ENCODE assay signal across 11 mouse cellular contexts in the genomic region with DNA sequence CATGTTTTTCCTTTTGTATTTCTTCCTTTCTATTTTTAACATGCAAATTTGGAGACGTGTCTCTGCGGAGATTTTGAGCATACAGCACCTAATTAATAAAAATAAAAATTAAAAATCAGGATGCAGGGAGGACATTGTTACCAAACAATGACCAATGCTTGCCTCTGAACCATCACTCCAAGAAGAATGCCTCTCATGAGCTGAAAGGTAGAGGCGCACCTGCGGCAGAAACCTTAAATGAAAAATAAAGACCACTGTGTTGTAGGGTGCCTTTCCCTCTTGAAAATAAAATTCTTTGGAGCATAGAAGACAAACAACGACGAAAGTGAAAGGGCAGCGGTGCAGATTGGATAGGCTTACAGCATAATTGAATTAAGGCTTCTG.
A peak's percentile ranks its signal among the peaks of the same experiment; 100 is the strongest.
DNase-seq lines count a peak whose midpoint lies in the region; ATAC-seq and TF ChIP-seq lines count a peak whose summit lies in the region.
"Had no signal": no experiment of that assay in that cellular context is flagged by ENCODE, and none has a peak within 500 bp of the region (broad histone marks: within the 10 kb centered on the region; RNA-seq: fewer than 3 reads in every experiment).

No protein-coding gene starts in this region.

- ATAC-seq in heart, embryonic 16.5 days (replicated peaks; ENCODE audit: extremely low read depth, insufficient read depth, low FRiP score) = no peak
- ATAC-seq in hindbrain, embryonic 15.5 days (ENCODE audit: low FRiP score, low read depth) = no peak
- peak; percentile 76; the same call in 1 of the 2 replicates for ATAC-seq in midbrain, embryonic 15.5 days (replicated peaks)

- H3K4me1 ChIP-seq in heart, embryonic 16.5 days (ENCODE audit: control insufficient read depth, insufficient read depth, low read length) = no peaks in the 10 kb centered on the region; the same call in 1 of the 2 replicates
- H3K4me1 ChIP-seq in forebrain, embryonic 10.5 days = peaks cover 16% of the 10 kb centered on the region
- H3K4me1 ChIP-seq in hindbrain, embryonic 15.5 days (replicated peaks) = 0 out of 2 replicates have a peak, but pooled peaks cover 9% of the 10 kb centered on the region
- H3K4me1 ChIP-seq in midbrain, embryonic 15.5 days = peaks cover 10% of the 10 kb centered on the region; the same call in 1 of the 2 replicates
- no peaks in the 10 kb centered on the region for H3K4me1 ChIP-seq in kidney, adult 2 months (ENCODE audit: control insufficient read depth, insufficient read depth, low read length)

- no peak overlapping the region for H3K9ac ChIP-seq in heart, embryonic 16.5 days (ENCODE audit: low read length)
- H3K9ac ChIP-seq in hindbrain, embryonic 15.5 days = no peak overlapping the region; the same call in 1 of the 2 replicates
- H3K9ac ChIP-seq in midbrain, embryonic 15.5 days = peak overlapping the region; percentile 31; the same call in 1 of the 2 replicates

- H3K27ac ChIP-seq in heart, embryonic 16.5 days (ENCODE audit: low read length) = no peak overlapping the region
- H3K27ac ChIP-seq in forebrain, embryonic 10.5 days = peak overlapping the region; percentile 79
- H3K27ac ChIP-seq in hindbrain, embryonic 15.5 days (replicated peaks) = no peak overlapping the region
- no peak overlapping the region for H3K27ac ChIP-seq in midbrain, embryonic 15.5 days
- no peak overlapping the region for H3K27ac ChIP-seq in kidney, adult 2 months (ENCODE audit: insufficient read depth, low read depth, low read length)

- H3K36me3 ChIP-seq in heart, embryonic 16.5 days (ENCODE audit: control insufficient read depth, insufficient read depth) = no peaks in the 10 kb centered on the region
- H3K36me3 ChIP-seq in forebrain, embryonic 10.5 days (replicated peaks) = no peaks in the 10 kb centered on the region
- H3K36me3 ChIP-seq in hindbrain, embryonic 15.5 days = no peaks in the 10 kb centered on the region
- no peaks in the 10 kb centered on the region for H3K36me3 ChIP-seq in midbrain, embryonic 15.5 days (replicated peaks)
- no peaks in the 10 kb centered on the region for H3K36me3 ChIP-seq in kidney, adult 2 months (ENCODE audit: control insufficient read depth, insufficient read depth, low read length)

- no peaks in the 10 kb centered on the region for H3K27me3 ChIP-seq in heart, embryonic 16.5 days (ENCODE audit: control insufficient read depth, insufficient read depth, low read length)
- peaks cover 59% of the 10 kb centered on the region for H3K27me3 ChIP-seq in forebrain, embryonic 10.5 days (ENCODE audit: poor library complexity, severe bottlenecking)
- H3K27me3 ChIP-seq in hindbrain, embryonic 15.5 days = peaks cover 8% of the 10 kb centered on the region
- H3K27me3 ChIP-seq in midbrain, embryonic 15.5 days (replicated peaks) = no peaks in the 10 kb centered on the region
- H3K27me3 ChIP-seq in kidney, adult 2 months (replicated peaks; ENCODE audit: control insufficient read depth, insufficient read depth, low read length) = no peaks in the 10 kb centered on the region

- H3K4me3 ChIP-seq in heart, embryonic 16.5 days (ENCODE audit: low read length) = peak overlapping the region; percentile 4; the same call in 1 of the 2 replicates
- H3K4me3 ChIP-seq in forebrain, embryonic 10.5 days = peak overlapping the region; percentile 45
- peak overlapping the region; percentile 24 for H3K4me3 ChIP-seq in hindbrain, embryonic 15.5 days
- peak overlapping the region; percentile 28 for H3K4me3 ChIP-seq in midbrain, embryonic 15.5 days
- H3K4me3 ChIP-seq in kidney, adult 2 months (ENCODE audit: insufficient read depth, low read depth, low read length) = no peak overlapping the region

- peak overlapping the region; percentile 36 for H3K4me2 ChIP-seq in heart, embryonic 16.5 days (ENCODE audit: low read depth, low read length)
- H3K4me2 ChIP-seq in hindbrain, embryonic 15.5 days = peak overlapping the region; percentile 53
- H3K4me2 ChIP-seq in midbrain, embryonic 15.5 days = peak overlapping the region; percentile 53

- no peak for TF ChIP-seq POLR2A in kidney, adult 2 months (IDR thresholded peaks at IDR 0.05; ENCODE audit: low read depth, low read length)

- WGBS in heart, embryonic 16.5 days = 61% methylated on average over 7 of the region's 7 CpGs
- WGBS in forebrain, embryonic 10.5 days = 23% methylated on average over 7 of the region's 7 CpGs
- WGBS in hindbrain, embryonic 15.5 days = 38% methylated on average over 7 of the region's 7 CpGs
- WGBS in midbrain, embryonic 15.5 days = 16% methylated on average over 7 of the region's 7 CpGs
- 51% methylated on average over 7 of the region's 7 CpGs for WGBS in kidney, adult 2 months

- DNase-seq in heart, adult 8-10 months (ENCODE audit: low spot score) = no peak
- DNase-seq in forebrain, embryonic 10.5 days (ENCODE audit: extremely low spot score, low spot score) = no peak
- no peak for DNase-seq in gastrocnemius, postnatal 10 days
- no peak for DNase-seq in kidney, adult 2 months
- DNase-seq in right cerebral cortex, adult 18-20 months = no peak
- DNase-seq: adrenal gland, adult 8-10 months; cerebellum, adult 11 months; thymus, postnatal 36 days had no signal

- no peaks in the 10 kb centered on the region for H3K9me3 ChIP-seq in heart, embryonic 16.5 days (replicated peaks; ENCODE audit: control insufficient read depth, low read length)
- no peaks in the 10 kb centered on the region for H3K9me3 ChIP-seq in forebrain, embryonic 10.5 days
- no peaks in the 10 kb centered on the region for H3K9me3 ChIP-seq in hindbrain, embryonic 15.5 days
- H3K9me3 ChIP-seq in midbrain, embryonic 15.5 days = no peaks in the 10 kb centered on the region

- TF ChIP-seq CTCF in kidney, adult 2 months (conservative IDR thresholded peaks at IDR 0.05; ENCODE audit: insufficient read depth, insufficient read length, low read depth, low read length) = no peak
